Mouse (Mus musculus): ENCODE measurements around the gene Ralbp1.

DNA sequence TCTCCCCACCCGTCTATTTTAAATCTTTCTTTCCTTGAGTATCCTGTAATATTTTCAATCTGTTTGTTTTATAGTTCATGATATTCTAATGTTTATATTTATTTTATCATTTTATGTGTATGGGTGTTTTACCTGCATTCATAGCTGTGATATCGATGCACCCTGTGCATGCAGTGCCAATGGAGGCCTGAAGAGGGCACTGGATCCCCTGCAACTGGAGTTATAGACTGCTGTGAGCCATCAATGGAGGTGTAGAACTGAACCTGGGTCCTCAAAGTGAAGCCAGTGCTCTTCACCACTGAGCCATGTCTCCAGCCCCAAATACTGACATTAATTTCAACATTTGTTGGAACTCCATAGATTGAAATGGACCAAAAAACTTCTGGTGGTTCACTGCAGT is 48.1 kb upstream of the Ralbp1 start:
- TF ChIP-seq GATA1 (IDR thresholded peaks at IDR 0.05; ENCODE audit: low read length) (no peak), TAL1 (IDR thresholded peaks at IDR 0.05; ENCODE audit: low read length) (no peak)

All from erythroblast, embryonic 14.5 days (primary cell).